Mouse (Mus musculus) G1E (cell line): ENCODE results near the gene Fam124a.

ENCODE experiments used
- CTCF ChIP-seq: IDR thresholded peaks from 2 replicates; pipeline ENCODE4 v1.5.1; 2012; ENCODE audit warnings: low read depth, low read length, inconsistent platforms, mixed read lengths
- GATA2 ChIP-seq: IDR thresholded peaks from 2 replicates; pipeline ENCODE4 v1.6.1; 2012; ENCODE audit warnings: low read depth, low read length, inconsistent platforms, borderline replicate concordance
- POLR2AphosphoS5 ChIP-seq: IDR thresholded peaks from 2 replicates; pipeline ENCODE4 v1.6.1; 2012; ENCODE audit warnings: low read depth, low read length, inconsistent platforms; ENCODE audit not compliant: insufficient replicate concordance
- TAL1 ChIP-seq: conservative IDR thresholded peaks from 2 replicates; pipeline ENCODE4 v1.6.1; 2012; ENCODE audit warnings: low read depth, low read length, inconsistent platforms, mixed read lengths

DNA sequence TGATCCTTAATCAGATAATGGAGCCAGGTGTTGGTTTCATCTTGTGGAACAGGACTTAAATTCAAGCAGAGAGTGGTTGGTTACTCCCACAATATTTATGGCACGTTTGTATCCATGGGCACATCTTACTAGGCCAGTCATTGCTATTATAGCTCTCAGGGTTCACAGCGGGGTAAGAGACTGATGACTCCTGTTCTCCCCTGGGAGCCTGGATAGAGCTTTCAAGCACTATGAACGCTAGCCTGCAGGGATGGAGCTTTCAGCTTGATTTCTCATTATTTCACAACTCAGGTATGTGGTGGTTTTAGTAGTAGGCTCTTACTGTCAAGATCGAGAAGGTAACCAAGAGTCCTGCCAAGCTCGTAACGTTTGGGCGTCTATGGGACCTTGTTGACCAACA lies 100.5 kb downstream of the Fam124a start:
- TF ChIP-seq CTCF (no peak), POLR2AphosphoS5 (no peak), TAL1 (no peak), GATA2 (no peak)
